Mouse (Mus musculus) macrophage (primary cell): Measurements from ENCODE around the gene Olfr281. TPM values are rescaled to one million over a fixed set of nuclear protein-coding genes. Genes with fewer than 3 reads are reported as not detected.
"Not testable (repeated sequence)": the region's sequence is repeated elsewhere in the genome, so short reads cannot be mapped to it uniquely, and the experiment has no call there.

Experiments
- H3K27ac ChIP-seq: fragments of 350-480 bp; formaldehyde crosslinking; 2 replicates; pipeline ENCODE4 v1.9.0; 2021
- H3K36me3 ChIP-seq: fragments of 350-480 bp; formaldehyde crosslinking; 2 replicates; pipeline ENCODE4 v1.9.0; 2021; ENCODE audit errors: inconsistent target
- H3K4me3 ChIP-seq: fragments of 350-480 bp; formaldehyde crosslinking; 2 replicates; pipeline ENCODE4 v1.9.0; 2021; ENCODE audit errors: inconsistent target
- H3K79me2 ChIP-seq: fragments of 350-480 bp; formaldehyde crosslinking; 2 replicates; pipeline ENCODE4 v1.9.0; 2021; ENCODE audit errors: inconsistent target
- WGBS: methylation state at CpG from one replicate; pipeline ENCODE4 v1.1.7; 2026; ENCODE audit warnings: inconsistent platforms; ENCODE audit not compliant: missing documents; 5-methylcytosine and 5-hydroxymethylcytosine counted together
- polyA plus RNA-seq: library from polyadenylated mRNA; stranded (reverse); fragments of 250-400 nt; gene quantifications from 3 replicates; pipeline ENCODE4 v1.2.4, GENCODE M21; 2018; ENCODE audit warnings: inconsistent platforms
- total RNA-seq, 78 experiments: library from RNA; depleted of rRNA; stranded (reverse); fragments of 250-400 nt; gene quantifications; 1 replicate in 9 of 78; 2 replicates in 24 of 78; 3 replicates in 43 of 78; 4 replicates in 2 of 78; pipeline ENCODE4 v1.2.4; 2018; ENCODE audit warnings: inconsistent platforms in 56 of 78

The Olfr281 gene
- not detected for total RNA-seq (2018; cell fraction: chromatin; rRNA removed)
- not detected for total RNA-seq (2018; cell fraction: cytosol; rRNA removed)
- total RNA-seq (2018; cell fraction: nucleus; rRNA removed) = not detected
- not detected in 3 replicates for polyA plus RNA-seq

DNA sequence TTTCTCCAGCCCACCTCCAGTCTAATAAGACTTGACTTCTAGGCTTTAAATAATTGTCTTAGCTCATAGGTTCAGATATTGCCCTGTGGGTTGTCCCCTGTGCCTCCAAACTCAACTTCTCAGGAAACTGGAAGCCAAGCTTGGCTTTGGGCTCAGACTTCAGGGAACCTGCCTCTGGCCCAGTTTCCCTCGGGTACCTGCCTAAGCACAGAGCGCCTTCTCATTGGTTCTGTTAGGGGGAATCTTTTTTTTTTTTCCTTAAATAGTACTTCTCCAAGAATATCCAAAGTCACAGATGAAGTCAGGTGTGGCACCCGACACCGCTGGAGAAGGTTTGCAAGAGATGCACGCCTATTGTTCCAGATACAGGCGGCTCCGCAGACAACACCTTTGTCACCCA lies at the start of gene Olfr281:
TSS of gene Olfr281 (plus strand) at position 301 of the 400 bp plus-strand sequence.
- no peaks in the 10 kb centered on the region for H3K79me2 ChIP-seq
- WGBS = 85% methylated on average over 7 of the region's 7 CpGs

GRCm38 (mm10) chr15:98408406-98409060 lies 43.9 kb upstream of the Olfr281 start:
- WGBS = 71% methylated on average over 17 of the region's 17 CpGs
- no peak overlapping the region; the same call in 1 of the 2 replicates for H3K4me3 ChIP-seq

More for the DNA sequence above, at the start of gene Olfr281:
- Histone ChIP-seq H3K4me3 (no peak within 1 kb of the TSS), H3K27ac (no peak within 1 kb of the TSS), H3K36me3 (no peaks in the 10 kb centered on the region)

DNA sequence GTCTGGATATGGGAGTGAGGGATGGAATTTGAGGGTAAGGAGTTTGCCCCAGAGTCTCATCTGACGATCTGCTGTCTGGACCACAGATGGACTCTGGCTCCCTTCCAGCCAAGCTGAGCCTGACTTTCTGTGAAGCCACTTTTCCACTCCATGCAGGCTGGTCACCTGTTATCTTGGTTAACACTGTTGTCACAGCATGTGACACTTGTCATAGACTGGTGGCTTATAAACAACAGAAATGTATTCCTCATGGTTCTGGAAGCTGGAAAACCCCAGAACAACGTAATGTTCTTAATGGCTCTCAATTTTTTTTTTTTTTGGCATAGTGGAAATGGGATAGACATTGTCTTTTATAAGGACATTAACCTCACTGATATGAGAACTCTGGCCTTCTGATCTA lies 42.8 kb upstream of the Olfr281 start:
- whole genome bisulfite sequencing = 100% methylated on average over 2 of the region's 2 CpGs
- Histone ChIP-seq H3K79me2 (no peaks in the 10 kb centered on the region), H3K4me3 (no peak overlapping the region), H3K27ac (no peak overlapping the region), H3K36me3 (no peaks in the 10 kb centered on the region)

More at GRCm38 (mm10) chr15:98408406-98409060, 43.9 kb upstream of the Olfr281 start:
- Histone ChIP-seq H3K36me3 (no peaks in the 10 kb centered on the region), H3K79me2 (no peaks in the 10 kb centered on the region), H3K27ac (no peak overlapping the region)

- Histone ChIP-seq H3K79me2 (no peaks in the 10 kb centered on the region), H3K4me3 (no peak overlapping the region), H3K27ac (no peak overlapping the region), H3K36me3 (no peaks in the 10 kb centered on the region)
- WGBS = 84% methylated on average over 3 of the region's 9 CpGs
Observed at GRCm38 (mm10) chr15:98410249-98410648, 42.1 kb upstream of the Olfr281 start.

GRCm38 (mm10) chr15:98415996-98416395 lies 36.4 kb upstream of the Olfr281 start:
- Histone ChIP-seq H3K4me3 (no peak overlapping the region), H3K36me3 (no peaks in the 10 kb centered on the region), H3K79me2 (no peaks in the 10 kb centered on the region), H3K27ac (no peak overlapping the region)
- WGBS = 25% methylated on average over 4 of the region's 4 CpGs

DNA sequence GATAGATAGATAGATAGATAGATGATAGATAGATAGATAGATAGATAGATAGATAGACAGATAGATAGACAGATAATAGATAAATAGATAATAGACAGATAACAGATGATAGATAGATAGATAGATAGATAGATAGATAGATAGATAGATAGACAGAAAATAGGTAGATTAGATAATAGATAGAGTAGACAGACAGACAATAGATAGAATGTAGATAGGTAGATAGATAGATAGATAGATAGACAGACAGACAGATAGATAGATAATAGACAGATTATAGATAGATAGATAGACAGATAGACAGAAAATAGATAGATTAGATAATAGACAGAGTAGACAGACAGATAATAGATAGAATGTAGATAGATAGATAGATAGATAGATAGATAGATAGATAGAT lies 35.6 kb upstream of the Olfr281 start:
- not testable (repeated sequence) for H3K4me3 ChIP-seq, H3K79me2 ChIP-seq, H3K36me3 ChIP-seq, H3K27ac ChIP-seq

DNA sequence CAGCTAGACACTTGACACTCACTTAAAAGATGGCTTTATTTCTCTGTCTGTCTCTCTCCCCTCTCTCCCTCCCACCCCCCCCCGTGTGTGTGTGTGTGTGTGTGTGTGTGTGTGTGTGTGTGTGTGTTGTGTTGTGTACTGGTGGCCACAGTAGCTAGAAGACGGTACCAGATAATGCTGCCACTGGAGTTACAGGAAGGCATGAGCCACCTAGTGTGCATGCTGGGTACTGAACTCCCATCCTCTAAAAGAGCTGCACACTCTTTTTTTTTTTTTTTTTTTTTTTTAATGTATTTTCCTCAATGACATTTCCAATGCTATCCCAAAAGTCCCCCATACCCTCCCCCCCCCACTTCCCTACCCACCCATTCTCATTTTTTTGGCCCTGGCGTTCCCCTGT lies 35.1 kb upstream of the Olfr281 start:
- not testable (repeated sequence) for H3K36me3 ChIP-seq, H3K79me2 ChIP-seq, H3K4me3 ChIP-seq, H3K27ac ChIP-seq
- no CpG with 5 or more reads among the region's 3 CpGs for WGBS

GRCm38 (mm10) chr15:98418096-98418495 lies 34.3 kb upstream of the Olfr281 start:
- Histone ChIP-seq H3K27ac (no peak overlapping the region), H3K79me2 (no peaks in the 10 kb centered on the region), H3K4me3 (no peak overlapping the region), H3K36me3 (no peaks in the 10 kb centered on the region)
- 87% methylated on average over 4 of the region's 7 CpGs for WGBS

- 75% methylated on average over 4 of the region's 4 CpGs for WGBS
- H3K27ac ChIP-seq = no peak overlapping the region
- H3K4me3 ChIP-seq = no peak overlapping the region
Observed at GRCm38 (mm10) chr15:98420897-98421296, 31.5 kb upstream of the Olfr281 start.

GRCm38 (mm10) chr15:98424326-98424725 lies 28.1 kb upstream of the Olfr281 start:
- no peaks in the 10 kb centered on the region for H3K79me2 ChIP-seq
- no peaks in the 10 kb centered on the region for H3K36me3 ChIP-seq
- WGBS = 69% methylated on average over 14 of the region's 14 CpGs
- no peak overlapping the region for H3K27ac ChIP-seq
- H3K4me3 ChIP-seq = no peak overlapping the region

More at GRCm38 (mm10) chr15:98420897-98421296, 31.5 kb upstream of the Olfr281 start:
- H3K36me3 ChIP-seq = no peaks in the 10 kb centered on the region
- no peaks in the 10 kb centered on the region for H3K79me2 ChIP-seq

DNA sequence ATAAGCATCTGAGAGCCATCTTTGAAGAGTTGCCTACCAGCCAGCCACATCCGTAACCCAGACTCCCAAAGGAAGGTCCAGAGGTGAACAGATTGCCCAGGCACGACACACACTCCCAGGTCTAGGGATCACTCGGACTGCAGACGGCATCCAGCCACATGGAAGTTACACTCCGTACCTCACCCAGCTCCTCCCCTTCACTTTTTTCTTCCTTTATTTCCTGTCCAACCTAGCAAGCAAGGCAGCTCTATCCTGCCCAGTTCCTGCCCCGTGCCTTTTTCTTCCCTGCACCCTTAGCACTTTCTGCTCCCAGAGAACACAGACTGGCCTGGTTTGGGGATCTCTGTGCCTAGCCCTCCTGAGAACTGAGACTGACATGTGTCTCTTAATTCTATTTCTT lies 27.6 kb upstream of the Olfr281 start:
- Histone ChIP-seq H3K79me2 (no peaks in the 10 kb centered on the region), H3K4me3 (no peak overlapping the region), H3K36me3 (no peaks in the 10 kb centered on the region), H3K27ac (no peak overlapping the region)
- 40% methylated on average over 6 of the region's 6 CpGs for WGBS

GRCm38 (mm10) chr15:98425188-98425587 lies 27.2 kb upstream of the Olfr281 start:
- H3K36me3 ChIP-seq = no peaks in the 10 kb centered on the region
- H3K4me3 ChIP-seq = no peak overlapping the region
- WGBS = 76% methylated on average over 7 of the region's 7 CpGs
- no peak overlapping the region for H3K27ac ChIP-seq
- no peaks in the 10 kb centered on the region for H3K79me2 ChIP-seq

DNA sequence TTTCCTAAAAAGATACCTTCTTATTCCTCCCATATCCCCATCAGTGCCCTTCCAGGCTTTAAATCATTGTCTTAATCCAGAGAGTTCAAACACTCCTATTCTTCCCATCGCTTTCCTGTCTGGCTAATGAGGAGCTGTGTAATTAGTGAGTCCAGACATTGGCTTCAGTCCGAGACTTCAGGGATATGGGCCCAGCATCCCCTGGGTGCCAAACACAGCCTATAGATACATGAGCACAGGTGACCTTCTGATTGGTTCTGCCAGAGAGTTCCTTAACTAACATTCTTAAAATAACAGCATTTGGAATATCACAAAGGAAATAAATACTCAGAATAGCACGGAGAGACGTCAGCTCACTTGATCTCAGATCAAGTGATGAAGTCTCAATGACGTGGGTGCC lies 21.5 kb upstream of the Olfr281 start, which contains the start of gene Olfr282:
TSS of gene Olfr282 (plus strand) at position 301 of the 400 bp plus-strand sequence.
- WGBS = 84% methylated on average over 4 of the region's 5 CpGs

DNA sequence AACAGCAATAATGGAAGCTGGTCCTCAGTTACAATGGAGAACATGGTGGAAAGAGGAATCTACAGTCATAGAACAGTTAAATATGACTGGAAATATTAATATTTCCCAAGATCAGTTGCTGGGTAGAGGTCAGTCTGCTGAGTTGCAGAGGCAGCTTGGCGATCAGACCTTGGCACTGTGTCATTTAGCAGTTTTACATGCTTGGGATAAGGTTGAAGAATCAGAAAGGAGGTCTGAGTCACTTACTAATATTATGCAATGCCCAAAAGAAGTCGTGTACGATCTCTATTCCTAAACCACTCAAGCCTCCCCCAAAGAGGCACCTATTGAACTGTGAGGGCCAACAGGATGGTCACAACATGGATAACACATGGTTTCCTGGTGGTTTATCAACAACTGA lies 7.8 kb upstream of the Olfr281 start:
- no peaks in the 10 kb centered on the region for H3K79me2 ChIP-seq
- no peaks in the 10 kb centered on the region for H3K36me3 ChIP-seq
- 82% methylated on average over 3 of the region's 3 CpGs for WGBS
- H3K4me3 ChIP-seq = no peak overlapping the region
- no peak overlapping the region for H3K27ac ChIP-seq

More for the DNA sequence above, 21.5 kb upstream of the Olfr281 start, which contains the start of gene Olfr282:
- not testable (repeated sequence) for H3K27ac ChIP-seq, H3K79me2 ChIP-seq, H3K36me3 ChIP-seq, H3K4me3 ChIP-seq

GRCm38 (mm10) chr15:98448521-98448920 lies 3.9 kb upstream of the Olfr281 start:
- no peak overlapping the region for H3K27ac ChIP-seq
- no peaks in the 10 kb centered on the region for H3K79me2 ChIP-seq
- no peak overlapping the region for H3K4me3 ChIP-seq
- no peaks in the 10 kb centered on the region for H3K36me3 ChIP-seq
- WGBS = 73% methylated on average over 4 of the region's 4 CpGs
